Mouse (Mus musculus) erythroblast, embryonic 14.5 days (primary cell): Measurements from ENCODE around the gene Hjurp. TPM values are rescaled to one million over a fixed set of nuclear protein-coding genes. Genes with fewer than 3 reads are reported as not detected.
A peak's percentile ranks its signal among the peaks of the same experiment; 100 is the strongest.

Experiments
- H3K27me3 ChIP-seq: 2 replicates; pipeline ENCODE4 v1.6.1; 2012; ENCODE audit warnings: inconsistent platforms; ENCODE audit not compliant: control insufficient read depth
- H3K36me3 ChIP-seq: 2 replicates; pipeline ENCODE4 v1.6.1; 2012; ENCODE audit warnings: mild to moderate bottlenecking, inconsistent platforms; ENCODE audit not compliant: control insufficient read depth
- H3K4me1 ChIP-seq: 2 replicates; pipeline ENCODE4 v1.6.1; 2012; ENCODE audit warnings: inconsistent platforms; ENCODE audit not compliant: control insufficient read depth
- H3K4me3 ChIP-seq: replicated peaks from 2 replicates; pipeline ENCODE3; 2012; ENCODE audit warnings: moderate library complexity, mild to moderate bottlenecking, inconsistent platforms
- H3K9me3 ChIP-seq: 2 replicates; pipeline ENCODE4 v1.6.1; 2012; ENCODE audit warnings: low read length, inconsistent platforms, mixed read lengths; ENCODE audit not compliant: control insufficient read depth
- GATA1 ChIP-seq: IDR thresholded peaks from 2 replicates; pipeline ENCODE4 v1.6.1; 2012; ENCODE audit warnings: low read length, inconsistent platforms, mixed read lengths
- TAL1 ChIP-seq: IDR thresholded peaks from 3 replicates; pipeline ENCODE4 v1.6.1; 2012; ENCODE audit warnings: low read length, inconsistent platforms, mixed read lengths
- polyA plus RNA-seq: library from polyadenylated mRNA; stranded (reverse); fragments of >175 nt; gene quantifications from 2 replicates; pipeline ENCODE4 v1.2.3, GENCODE M21; 2012

The Hjurp gene
- polyA plus RNA-seq, 1 experiment, result 2.2 TPM

DNA sequence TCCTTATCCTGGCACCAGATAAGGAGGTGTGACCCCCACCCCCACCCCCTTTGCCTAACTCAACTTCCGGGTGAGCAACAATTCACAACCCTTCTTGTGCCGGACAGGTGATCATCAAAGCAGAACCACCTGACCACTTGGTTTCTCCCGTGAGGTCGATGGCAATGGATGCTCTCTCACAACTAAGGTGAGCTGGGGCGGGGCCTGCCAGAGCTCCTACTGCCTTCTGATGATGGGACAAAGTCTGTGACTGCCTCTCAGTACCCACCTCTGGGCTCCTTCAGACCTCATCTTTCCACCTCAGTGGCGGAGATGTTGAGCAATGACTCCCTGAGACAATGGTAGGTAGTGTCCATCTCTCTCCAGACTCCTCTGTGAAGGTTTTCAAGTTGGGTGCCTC lies 31.6 kb downstream of the Hjurp start:
- TF ChIP-seq TAL1 (no peak), GATA1 (no peak)
- Histone ChIP-seq H3K27me3 (no peaks in the 10 kb centered on the region; the same call in 1 of the 2 replicates), H3K36me3 (no peaks in the 10 kb centered on the region), H3K4me3 (no peak overlapping the region), H3K4me1 (no peaks in the 10 kb centered on the region), H3K9me3 (peaks cover 71% of the 10 kb centered on the region)

DNA sequence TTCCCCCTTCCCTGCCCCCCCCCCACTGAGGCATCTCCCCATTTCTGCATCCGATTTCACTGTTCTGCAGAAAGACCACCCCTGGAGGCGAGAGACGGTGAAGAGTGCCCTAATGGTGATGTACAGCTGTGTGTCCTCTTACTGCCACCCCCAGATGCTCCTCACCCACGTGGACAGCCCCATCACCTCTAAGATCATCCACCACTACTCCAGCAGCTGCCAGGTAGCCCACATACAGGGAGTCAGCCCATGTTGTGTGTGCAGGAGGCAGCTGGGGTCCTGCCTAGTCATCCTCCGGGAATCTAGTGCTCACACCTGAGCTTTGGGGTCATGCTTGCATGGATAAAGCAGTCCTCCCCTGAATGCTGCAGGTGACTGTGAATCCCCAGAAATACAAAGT lies 33.6 kb downstream of the Hjurp start:
- Histone ChIP-seq H3K36me3 (no peaks in the 10 kb centered on the region), H3K9me3 (peaks cover 73% of the 10 kb centered on the region), H3K27me3 (no peaks in the 10 kb centered on the region; the same call in 1 of the 2 replicates), H3K4me1 (no peaks in the 10 kb centered on the region), H3K4me3 (no peak overlapping the region)
- no peak for TF ChIP-seq TAL1
- no peak for TF ChIP-seq GATA1

GRCm38 (mm10) chr1:88240579-88240978 lies 36.9 kb downstream of the Hjurp start:
- Histone ChIP-seq H3K9me3 (peaks cover 73% of the 10 kb centered on the region), H3K4me3 (no peak overlapping the region), H3K27me3 (no peaks in the 10 kb centered on the region), H3K4me1 (no peaks in the 10 kb centered on the region), H3K36me3 (no peaks in the 10 kb centered on the region)
- TF ChIP-seq GATA1, result no peak
- no peak for TF ChIP-seq TAL1

GRCm38 (mm10) chr1:88240072-88240471 lies 37.4 kb downstream of the Hjurp start:
- no peak for TF ChIP-seq TAL1
- TF ChIP-seq GATA1, result no peak

DNA sequence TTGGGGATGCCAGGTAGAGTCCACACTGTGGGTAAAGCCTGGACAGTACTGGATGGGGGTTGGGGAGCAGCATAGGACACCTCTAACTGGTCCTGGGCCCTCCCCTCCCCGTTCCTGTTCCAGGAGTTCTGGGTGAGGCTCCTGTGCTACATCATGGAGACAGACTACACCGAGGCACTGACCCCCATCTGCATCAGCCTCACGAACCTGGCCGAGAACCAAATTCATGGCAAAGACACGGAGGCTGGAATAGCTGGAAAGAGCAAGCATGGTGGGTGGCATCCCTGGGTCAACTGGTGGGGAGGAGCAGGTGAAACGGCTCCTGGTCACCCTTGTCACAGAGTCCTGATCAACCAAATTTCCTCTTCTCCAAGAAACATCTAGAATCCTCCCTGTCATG lies 38.7 kb downstream of the Hjurp start:
- Histone ChIP-seq H3K27me3 (peaks cover 5% of the 10 kb centered on the region; the same call in 1 of the 2 replicates), H3K4me3 (no peak overlapping the region), H3K36me3 (no peaks in the 10 kb centered on the region), H3K4me1 (no peaks in the 10 kb centered on the region), H3K9me3 (peaks cover 74% of the 10 kb centered on the region)
- TF ChIP-seq GATA1, result no peak

More at GRCm38 (mm10) chr1:88240072-88240471, 37.4 kb downstream of the Hjurp start:
- Histone ChIP-seq H3K4me1 (no peaks in the 10 kb centered on the region), H3K4me3 (no peak overlapping the region), H3K36me3 (no peaks in the 10 kb centered on the region), H3K27me3 (peaks cover 3% of the 10 kb centered on the region; the same call in 1 of the 2 replicates), H3K9me3 (peaks cover 75% of the 10 kb centered on the region)

DNA sequence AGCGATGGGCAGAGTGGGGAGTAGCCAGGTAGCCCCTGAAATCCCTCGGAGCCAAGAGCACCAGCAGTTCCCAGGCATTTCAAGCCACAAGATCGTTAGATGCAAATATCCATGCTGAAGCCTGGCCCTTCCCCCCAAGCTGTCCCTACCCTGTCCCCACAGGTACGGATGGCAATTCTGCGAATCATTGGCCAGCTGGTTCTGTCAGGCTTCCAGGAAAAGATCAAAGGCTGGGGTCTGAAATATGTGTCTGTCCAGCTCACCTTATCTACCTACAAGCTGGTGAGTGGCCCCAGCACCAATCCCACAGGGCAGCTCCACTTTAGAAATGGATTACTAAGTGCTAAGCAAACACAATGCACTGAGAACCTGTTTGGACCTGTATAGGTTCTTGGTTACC lies 40.1 kb downstream of the Hjurp start:
- Histone ChIP-seq H3K36me3 (no peaks in the 10 kb centered on the region), H3K27me3 (peaks cover 5% of the 10 kb centered on the region; the same call in 1 of the 2 replicates), H3K4me3 (no peak overlapping the region), H3K4me1 (no peaks in the 10 kb centered on the region), H3K9me3 (peaks cover 74% of the 10 kb centered on the region)
- TF ChIP-seq TAL1 (no peak), GATA1 (no peak)

DNA sequence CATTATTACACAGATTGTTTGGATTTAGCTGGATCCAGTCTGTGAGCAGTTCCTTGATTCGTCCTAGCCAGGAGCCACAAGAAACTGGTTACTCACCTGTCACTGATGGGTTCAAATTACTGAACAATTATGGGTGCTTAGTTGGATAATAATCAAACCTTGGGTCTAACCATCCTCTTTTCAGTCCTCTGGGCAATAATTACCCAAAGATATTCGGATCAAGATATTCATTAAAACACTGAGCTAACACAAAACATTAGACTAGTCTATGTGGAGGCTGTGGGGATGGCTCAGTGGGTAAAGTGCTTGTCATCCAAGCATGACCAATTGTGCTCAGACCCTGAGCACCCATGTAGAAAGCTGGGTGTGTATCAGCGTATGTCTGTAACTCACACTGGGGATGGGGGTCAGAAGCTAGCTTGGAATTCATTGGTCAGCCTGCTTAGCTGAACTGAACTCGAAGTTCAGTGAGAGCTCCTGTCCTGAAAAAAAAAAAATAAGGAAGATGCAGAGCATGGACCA lies 41.5 kb downstream of the Hjurp start:
- Histone ChIP-seq H3K4me3 (no peak overlapping the region), H3K27me3 (peaks cover 5% of the 10 kb centered on the region; the same call in 1 of the 2 replicates), H3K36me3 (no peaks in the 10 kb centered on the region), H3K4me1 (no peaks in the 10 kb centered on the region), H3K9me3 (peaks cover 72% of the 10 kb centered on the region)
- no peak for TF ChIP-seq TAL1
- no peak for TF ChIP-seq GATA1

DNA sequence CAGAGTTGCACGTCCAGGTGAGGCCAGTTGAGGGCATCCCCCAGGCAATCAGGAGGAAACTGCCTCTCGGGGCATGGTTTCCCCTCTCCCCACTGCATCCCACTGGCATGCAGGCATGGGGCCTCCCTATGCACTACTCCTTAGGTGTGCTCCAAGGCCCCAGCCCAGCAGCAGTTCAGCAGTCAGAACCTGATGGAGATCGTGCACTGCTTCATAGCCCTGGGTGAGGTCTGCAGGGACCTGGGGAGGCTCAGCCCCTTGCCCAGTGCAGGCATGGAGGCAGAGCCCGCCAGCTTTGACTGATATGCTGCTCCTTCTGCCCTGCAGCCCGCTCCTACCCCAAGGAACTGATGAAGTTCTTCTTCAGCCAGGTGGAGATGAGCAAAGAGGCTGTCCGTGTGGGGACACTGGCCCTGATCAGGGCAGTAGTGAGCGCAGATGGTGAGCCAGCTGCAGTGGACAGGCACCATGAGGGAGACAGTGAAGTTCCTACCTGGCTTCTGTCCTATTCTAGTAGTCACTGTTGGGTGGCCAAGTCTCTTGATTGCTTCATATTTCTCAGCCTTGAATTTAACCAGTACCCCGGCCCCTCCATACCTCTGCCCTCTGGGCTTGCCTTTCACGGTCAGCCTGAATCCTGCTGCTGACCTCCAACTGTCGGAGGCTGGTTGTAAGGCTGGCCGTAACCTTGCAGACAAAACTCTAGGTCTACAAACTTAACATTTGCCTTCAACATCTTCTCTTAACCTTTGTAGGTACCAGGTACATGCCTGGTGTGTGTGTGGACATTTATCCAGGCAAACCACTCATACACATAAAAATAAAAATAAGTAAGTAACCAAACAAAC lies 42.2 kb downstream of the Hjurp start:
- H3K27me3 ChIP-seq, result peaks cover 5% of the 10 kb centered on the region; the same call in 1 of the 2 replicates
- peaks cover 71% of the 10 kb centered on the region for H3K9me3 ChIP-seq
- TF ChIP-seq GATA1, result no peak
- 0 out of 3 replicates have a peak, but pooled peaks have one; percentile 24 for TF ChIP-seq TAL1
- no peaks in the 10 kb centered on the region for H3K36me3 ChIP-seq
- no peaks in the 10 kb centered on the region for H3K4me1 ChIP-seq
- H3K4me3 ChIP-seq, result no peak overlapping the region

DNA sequence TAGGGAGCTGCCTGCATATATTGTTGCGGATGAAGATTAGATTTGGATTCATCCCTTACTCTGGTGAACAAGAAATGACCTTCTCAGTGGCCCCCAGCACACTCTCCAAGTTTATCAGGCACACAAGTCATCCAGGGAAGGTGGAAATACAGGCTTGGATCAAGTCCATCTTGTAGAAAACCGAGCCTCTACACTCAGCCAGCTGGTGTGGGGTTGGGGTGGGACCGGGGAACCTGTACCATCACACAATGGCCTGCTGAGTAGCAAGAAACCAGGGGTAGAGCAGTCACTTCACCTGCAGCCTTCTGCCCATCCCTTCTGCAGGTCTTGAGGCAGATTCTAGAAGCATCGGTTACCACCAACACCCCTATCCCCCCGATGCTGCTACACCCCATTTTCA lies 42.8 kb downstream of the Hjurp start:
- peaks cover 5% of the 10 kb centered on the region; the same call in 1 of the 2 replicates for H3K27me3 ChIP-seq
- H3K36me3 ChIP-seq, result no peaks in the 10 kb centered on the region
- H3K4me1 ChIP-seq, result no peaks in the 10 kb centered on the region
- TF ChIP-seq TAL1 (no peak), GATA1 (no peak)
- H3K4me3 ChIP-seq, result no peak overlapping the region
- H3K9me3 ChIP-seq, result peaks cover 71% of the 10 kb centered on the region
